Mouse (Mus musculus) thymus, postnatal 4 days (tissue): ENCODE results near the gene Tbc1d17.
A peak's percentile ranks its signal among the peaks of the same experiment; 100 is the strongest.
"Not testable (repeated sequence)": the region's sequence is repeated elsewhere in the genome, so short reads cannot be mapped to it uniquely, and the experiment has no call there.

ENCODE experiments used
- DNase-seq: peaks from one replicate; pipeline ENCODE4 v3.0.0; 2021

The Tbc1d17 gene

GRCm38 (mm10) chr7:44848561-44849415 is at the start of gene Tbc1d17, which contains the start of gene Akt1s1:
Tbc1d17 (minus strand) TSS chr7:44849079.
Akt1s1 (plus strand) TSS chr7:44848991.
- DNase-seq = peak; percentile 98

- peak; percentile 61 for DNase-seq
Measured at GRCm38 (mm10) chr7:44898607-44899006, 49.7 kb upstream of the Tbc1d17 start.

DNA sequence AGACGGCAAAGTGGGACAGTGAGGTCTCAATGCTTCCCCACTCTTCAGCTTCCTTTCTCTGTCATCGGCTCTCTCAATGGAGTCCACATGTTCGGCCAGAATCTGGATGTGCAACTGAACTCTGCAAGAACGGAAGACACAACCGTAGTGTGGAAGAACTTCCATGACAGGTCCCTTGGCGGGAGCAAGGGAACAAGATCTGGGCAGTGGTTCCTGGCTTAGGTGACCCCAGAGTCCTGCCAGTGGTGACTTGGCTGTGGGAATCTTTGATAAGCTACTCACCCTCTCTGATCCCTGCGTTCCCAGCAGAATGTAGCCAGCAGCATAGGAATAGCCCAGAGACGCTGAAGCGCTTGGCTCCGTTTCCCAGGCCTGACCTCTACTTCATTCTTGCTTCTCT is 47.6 kb upstream of the Tbc1d17 start:
- no peak for DNase-seq

GRCm38 (mm10) chr7:44895593-44896434 is 46.9 kb upstream of the Tbc1d17 start, which contains the start of gene Fuz:
Fuz (plus strand) TSS chr7:44896079.
- DNase-seq = peak; percentile 86

DNA sequence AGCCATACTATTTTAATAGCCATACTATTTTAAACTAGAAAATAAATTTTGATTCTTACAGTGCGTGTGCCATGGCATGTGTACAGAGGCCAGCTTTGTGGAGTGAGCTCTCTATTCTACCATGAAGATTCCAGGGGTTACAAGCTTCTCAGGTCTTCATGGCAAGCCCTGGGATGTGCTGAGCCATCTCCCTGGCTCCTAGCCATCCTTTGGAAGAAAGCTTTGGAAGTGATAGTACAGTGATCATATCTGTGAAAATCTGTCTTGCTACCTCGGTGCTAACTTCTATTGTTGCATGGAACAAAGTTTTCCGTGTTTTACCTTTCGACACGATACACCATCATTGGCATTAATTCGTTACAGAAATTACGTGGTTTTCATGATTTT is 46.3 kb upstream of the Tbc1d17 start:
- DNase-seq = no peak

DNA sequence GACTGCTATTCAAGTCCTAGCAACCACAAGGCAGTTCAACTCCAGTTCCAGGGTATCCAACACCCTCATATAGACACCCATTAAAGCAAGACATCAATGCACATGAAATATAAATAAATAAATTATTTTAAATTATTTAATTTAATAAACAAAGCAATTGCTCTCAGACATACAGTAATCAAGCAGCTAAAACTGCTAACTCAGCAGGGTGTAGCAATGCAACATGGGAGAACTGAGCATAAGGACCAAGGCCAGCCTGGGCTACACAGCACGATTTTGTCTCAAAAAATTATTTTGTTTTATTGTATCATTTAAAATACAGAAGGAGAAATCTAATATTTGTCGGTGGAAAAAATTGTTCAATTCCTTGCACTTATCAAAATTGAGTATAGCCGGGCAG is 45.3 kb upstream of the Tbc1d17 start:
- no peak for DNase-seq

- no peak for DNase-seq
Measured at GRCm38 (mm10) chr7:44893197-44893596, 44.3 kb upstream of the Tbc1d17 start.

DNA sequence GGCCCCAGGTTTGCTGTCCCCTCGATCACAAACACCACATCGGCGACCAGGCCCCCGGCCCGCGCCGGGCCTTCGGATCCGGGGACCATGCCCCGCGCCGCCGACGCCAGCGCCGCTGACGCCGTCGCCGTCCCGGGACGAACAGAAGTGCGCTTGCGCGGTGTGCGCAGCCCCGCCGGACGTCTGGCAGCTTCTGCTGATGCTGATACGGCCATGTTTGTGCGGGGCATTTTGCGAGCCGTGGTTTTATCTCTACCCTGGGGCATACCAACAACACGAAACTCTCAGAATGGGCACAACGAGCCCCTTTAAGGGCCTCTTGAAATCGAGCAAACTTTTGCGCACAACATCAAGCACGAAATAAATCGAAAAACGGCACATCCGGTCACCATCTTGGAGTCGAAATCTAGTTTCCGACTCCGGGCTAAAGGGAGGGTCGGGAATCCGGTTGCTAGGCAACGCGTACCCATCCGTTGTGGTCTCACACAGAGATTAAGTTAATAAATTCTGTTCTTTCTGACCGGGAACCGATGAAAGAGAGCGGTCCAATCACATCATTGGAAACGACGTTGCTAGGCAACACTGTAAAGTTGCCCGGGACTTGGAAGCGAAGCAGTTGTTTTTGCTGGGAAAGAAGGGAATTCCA is 43.5 kb upstream of the Tbc1d17 start, which contains the start of gene Med25:
Med25 (minus strand) TSS at position 437 of the 646 bp plus-strand sequence.
- peak; percentile 91 for DNase-seq

GRCm38 (mm10) chr7:44891611-44892010 is 42.7 kb upstream of the Tbc1d17 start:
- no peak for DNase-seq

DNA sequence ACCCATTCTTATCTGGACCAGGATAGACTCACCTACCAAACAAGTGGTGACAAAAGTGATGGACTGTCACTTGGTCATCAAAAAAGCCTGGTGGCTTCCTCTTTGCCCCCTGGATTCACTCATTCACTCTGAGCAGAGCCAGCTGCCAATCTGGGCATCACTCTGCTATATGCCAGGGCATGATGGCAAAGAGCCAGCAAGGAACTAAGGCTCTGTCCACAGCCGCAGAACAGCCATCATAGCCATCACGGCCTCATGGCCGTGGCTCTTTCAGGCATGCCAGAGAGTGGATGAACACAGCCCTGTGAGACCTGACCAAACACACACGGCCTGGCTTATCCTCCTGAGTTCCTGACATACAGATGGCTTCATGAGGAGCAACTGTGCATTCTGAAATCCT is 41.9 kb upstream of the Tbc1d17 start:
- no peak for DNase-seq

- no peak for DNase-seq
Measured at GRCm38 (mm10) chr7:44890180-44890579, 41.3 kb upstream of the Tbc1d17 start.

DNA sequence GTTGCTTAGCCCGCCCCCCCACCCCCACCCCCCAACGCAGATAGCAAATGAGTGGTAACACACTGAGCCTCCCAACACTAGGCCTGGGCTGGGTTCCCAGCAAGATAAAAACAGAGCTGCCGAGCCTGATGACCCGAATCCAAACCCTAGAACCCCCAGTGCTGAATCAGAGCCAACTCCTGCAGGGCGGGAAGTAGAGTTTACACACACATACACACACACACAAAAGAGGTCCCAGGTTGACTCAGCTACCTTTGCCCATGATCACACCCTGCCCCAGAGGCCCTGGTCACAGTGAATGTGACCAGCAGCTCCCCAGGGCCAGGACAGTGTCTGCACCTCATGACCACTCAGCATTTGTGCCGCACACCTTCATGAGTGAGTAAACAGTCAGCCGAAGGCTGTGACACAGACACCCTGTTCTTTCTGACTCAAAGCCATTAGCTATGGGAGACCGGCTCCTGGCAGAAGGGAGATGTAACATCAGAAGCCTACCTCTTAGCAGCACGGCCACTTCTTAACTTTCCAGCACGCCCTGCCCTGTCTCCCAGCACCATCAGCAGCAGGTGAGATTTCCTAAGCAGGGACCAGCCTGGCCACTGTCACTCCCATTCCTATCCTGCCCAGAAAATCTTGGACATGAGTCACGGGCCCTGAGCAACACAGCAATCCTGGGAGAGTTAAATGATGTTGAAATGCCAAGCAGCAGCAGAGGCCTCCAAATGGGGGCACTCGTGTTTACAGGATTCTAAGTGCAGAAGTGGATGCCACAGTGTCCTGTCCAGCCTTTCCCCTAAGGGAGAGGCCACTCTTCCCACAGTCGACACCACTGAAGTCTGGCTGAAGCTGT is 39.6 kb upstream of the Tbc1d17 start:
- DNase-seq = no peak

DNA sequence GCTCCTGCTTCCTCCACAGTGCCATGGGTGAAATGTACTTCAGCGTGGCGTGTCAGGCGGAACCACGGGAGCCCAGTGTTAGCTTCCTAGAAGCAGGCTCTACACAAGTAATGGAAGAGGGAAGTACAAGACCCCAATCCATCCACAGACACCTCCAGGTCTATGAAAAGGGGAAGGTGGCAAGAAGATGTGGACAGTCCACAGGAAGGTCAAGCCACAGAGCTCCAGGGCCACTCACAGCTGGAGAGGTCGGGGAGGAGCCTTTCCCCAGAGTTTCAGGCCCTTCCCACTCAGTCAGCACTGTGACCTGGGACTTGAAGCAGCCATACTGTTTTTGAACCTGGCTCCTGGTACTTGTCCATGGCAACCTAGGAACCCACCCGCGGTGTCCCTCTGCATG is 38.1 kb upstream of the Tbc1d17 start:
- DNase-seq = no peak

GRCm38 (mm10) chr7:44884637-44885036 is 35.8 kb upstream of the Tbc1d17 start:
- DNase-seq = no peak

DNA sequence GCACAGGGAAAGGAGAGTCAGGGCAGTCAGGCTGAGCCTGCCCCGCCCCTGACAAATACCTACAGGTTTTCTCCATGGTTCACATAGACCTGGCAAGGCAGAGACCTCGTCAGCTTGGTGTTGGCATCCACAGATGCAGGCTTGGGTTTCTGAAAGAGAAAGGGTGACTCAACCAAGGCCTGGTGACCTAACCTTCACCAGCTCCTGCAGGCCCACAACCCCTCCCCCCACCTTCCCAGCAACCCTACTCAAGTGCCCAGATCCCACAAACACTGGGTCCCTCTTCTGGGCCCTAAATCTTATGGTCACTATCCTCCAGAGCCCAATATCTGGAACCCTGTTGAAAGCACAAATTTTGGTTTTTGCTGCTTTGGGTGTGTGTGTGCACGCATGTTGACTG is 34.2 kb upstream of the Tbc1d17 start:
- DNase-seq = no peak

- DNase-seq = no peak
Measured at GRCm38 (mm10) chr7:44877833-44878232, 29.0 kb upstream of the Tbc1d17 start.

DNA sequence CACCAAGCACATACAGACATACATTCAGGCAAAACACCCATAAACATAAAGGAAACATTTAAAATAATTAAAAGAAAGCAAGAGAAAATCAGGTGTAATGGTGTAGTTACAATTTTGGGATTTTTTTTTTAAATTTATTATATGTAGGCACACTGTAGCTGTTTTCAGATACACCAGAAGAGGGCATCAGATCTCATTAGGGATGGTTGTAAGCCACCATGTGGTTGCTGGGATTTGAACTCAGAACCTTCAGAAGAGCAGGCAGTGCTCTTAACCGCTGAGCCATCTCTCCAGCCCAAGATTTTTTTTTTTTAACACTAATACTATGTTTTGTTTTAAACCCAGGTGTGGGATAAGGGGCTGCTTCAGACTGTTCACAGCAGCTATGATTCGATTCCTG is 22.9 kb upstream of the Tbc1d17 start:
- DNase-seq = not testable (repeated sequence)

- DNase-seq = no peak
Measured at GRCm38 (mm10) chr7:44871181-44871580, 22.3 kb upstream of the Tbc1d17 start.

- DNase-seq = no peak
Measured at GRCm38 (mm10) chr7:44870614-44871013, 21.7 kb upstream of the Tbc1d17 start.

DNA sequence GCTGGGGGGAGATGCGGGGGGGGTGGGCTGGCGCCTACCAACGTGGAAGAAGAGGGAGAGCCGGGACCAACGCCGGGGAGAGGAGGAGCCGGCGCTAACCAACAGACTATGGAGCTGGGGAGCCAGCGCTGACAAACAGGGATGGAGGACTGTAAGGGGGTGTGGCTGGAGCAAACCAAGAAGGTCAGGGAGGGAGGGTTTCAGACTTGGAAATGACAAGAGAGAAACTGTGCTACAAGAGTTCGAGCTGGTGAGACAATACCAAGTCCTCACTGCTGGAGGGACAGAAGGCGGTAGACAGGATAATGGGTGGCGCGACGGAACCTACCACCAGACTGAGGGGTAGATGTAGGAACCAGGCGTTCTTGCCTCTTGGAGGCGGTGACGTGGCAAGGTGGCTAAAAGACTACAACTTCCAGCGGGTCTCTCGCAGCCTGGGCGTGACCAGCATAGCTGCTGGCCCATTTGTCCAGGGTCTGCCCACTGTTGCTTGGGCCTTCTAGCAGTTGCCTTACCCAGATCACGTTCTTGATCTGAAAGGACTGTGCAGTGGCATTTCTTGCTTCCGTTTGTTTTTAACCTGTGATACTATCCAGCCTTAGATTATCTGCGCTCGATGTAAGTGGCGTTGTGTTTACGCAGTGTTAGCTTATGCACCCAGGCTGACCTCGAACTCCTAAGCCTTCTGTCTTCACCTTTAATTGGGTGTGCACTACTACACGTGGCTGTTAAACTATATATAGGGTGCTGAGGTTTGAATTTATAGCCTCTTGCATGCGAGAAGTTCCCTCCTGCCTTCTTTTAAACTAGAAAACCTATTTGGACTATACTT is 21.0 kb upstream of the Tbc1d17 start, which contains the start of gene Ptov1:
Ptov1 (minus strand) TSS at position 92 of the 832 bp plus-strand sequence.
- DNase-seq = peak; percentile 88
